Mouse (Mus musculus) kidney, adult 9 months (tissue): ENCODE results near the gene Stpg1.

Source experiments
- DNase-seq: peaks from one replicate; pipeline ENCODE4 v3.0.0; 2022

Gene Stpg1

GRCm38 (mm10) chr4:135494521-135495396 lies at the start of gene Stpg1, which contains the start of gene Nipal3:
TSS of gene Stpg1 (plus strand) at chr4:135494790.
TSS of gene Nipal3 (minus strand) at chr4:135495038.
- peak; percentile 96 for DNase-seq

GRCm38 (mm10) chr4:135451360-135452015 lies 43.1 kb upstream of the Stpg1 start:
- DNase-seq = no peak

- DNase-seq = peak; percentile 48
Observed at GRCm38 (mm10) chr4:135453164-135453563, 41.4 kb upstream of the Stpg1 start.

GRCm38 (mm10) chr4:135453572-135453971 lies 41.0 kb upstream of the Stpg1 start:
- no peak for DNase-seq

GRCm38 (mm10) chr4:135463406-135463805 lies 31.2 kb upstream of the Stpg1 start:
- no peak for DNase-seq

GRCm38 (mm10) chr4:135477851-135478250 lies 16.7 kb upstream of the Stpg1 start:
- DNase-seq = no peak

GRCm38 (mm10) chr4:135480370-135480769 lies 14.2 kb upstream of the Stpg1 start:
- DNase-seq = no peak

- no peak for DNase-seq
Observed at GRCm38 (mm10) chr4:135485086-135485485, 9.5 kb upstream of the Stpg1 start.

- peak; percentile 38 for DNase-seq
Observed at GRCm38 (mm10) chr4:135486352-135486751, 8.2 kb upstream of the Stpg1 start.

- DNase-seq = no peak
Observed at GRCm38 (mm10) chr4:135489256-135489655, 5.3 kb upstream of the Stpg1 start.

GRCm38 (mm10) chr4:135493271-135493670 lies 1.3 kb upstream of the Stpg1 start:
- no peak for DNase-seq

GRCm38 (mm10) chr4:135493691-135494520 lies 684 bp upstream of the Stpg1 start:
- DNase-seq = peak; percentile 50

- no peak for DNase-seq
Observed at GRCm38 (mm10) chr4:135495397-135495791, 804 bp downstream of the Stpg1 start.

- DNase-seq = peak; percentile 92
Observed at GRCm38 (mm10) chr4:135495810-135496209, 1.2 kb downstream of the Stpg1 start.

GRCm38 (mm10) chr4:135498136-135498535 lies 3.5 kb downstream of the Stpg1 start:
- DNase-seq = no peak

GRCm38 (mm10) chr4:135499831-135500230 lies 5.2 kb downstream of the Stpg1 start:
- no peak for DNase-seq

GRCm38 (mm10) chr4:135501587-135501986 lies 7.0 kb downstream of the Stpg1 start:
- DNase-seq = no peak

GRCm38 (mm10) chr4:135505794-135506193 lies 11.2 kb downstream of the Stpg1 start:
- DNase-seq = peak; percentile 36

GRCm38 (mm10) chr4:135507547-135508350 lies 13.2 kb downstream of the Stpg1 start:
- peak; percentile 37 for DNase-seq

GRCm38 (mm10) chr4:135508419-135509039 lies 13.9 kb downstream of the Stpg1 start:
- DNase-seq = peak; percentile 80

GRCm38 (mm10) chr4:135509515-135509914 lies 14.9 kb downstream of the Stpg1 start:
- DNase-seq = no peak

GRCm38 (mm10) chr4:135513865-135514264 lies 19.3 kb downstream of the Stpg1 start:
- DNase-seq = peak; percentile 42
